ENCODE assay signal across 21 mouse cellular contexts in genomic region chr1:37124696-37125349, GRCm38 (mm10).
DNase-seq lines count a peak whose midpoint lies in the region; ATAC-seq and TF ChIP-seq lines count a peak whose summit lies in the region.
"Had no signal": no experiment of that assay in that cellular context is flagged by ENCODE, and none has a peak within 500 bp of the region (broad histone marks: within the 10 kb centered on the region; RNA-seq: fewer than 3 reads in every experiment).

No protein-coding gene starts in this region.

- peaks cover 8% of the 10 kb centered on the region; the same call in 1 of the 2 replicates for H3K4me1 ChIP-seq in midbrain, embryonic 16.5 days (ENCODE audit: control insufficient read depth, insufficient read depth, low read length)
- H3K4me1 ChIP-seq in midbrain, postnatal 0 days (ENCODE audit: insufficient read depth, low read length), result no peaks in the 10 kb centered on the region; the same call in 1 of the 2 replicates
- no peaks in the 10 kb centered on the region for H3K4me1 ChIP-seq in intestine, postnatal 0 days (replicated peaks; ENCODE audit: control insufficient read depth, insufficient read depth, low read length)
- peaks cover 14% of the 10 kb centered on the region for H3K4me1 ChIP-seq in hindbrain, embryonic 13.5 days (replicated peaks)
- H3K4me1 ChIP-seq: heart, embryonic 15.5 days; liver, embryonic 15.5 days had no signal

- H3K4me3 ChIP-seq in gastrocnemius, adult 2 months, result peak overlapping the region; percentile 11; the same call in 1 of the 2 replicates
- H3K4me3 ChIP-seq in midbrain, embryonic 16.5 days (ENCODE audit: low read depth, low read length), result no peak overlapping the region
- no peak overlapping the region for H3K4me3 ChIP-seq in midbrain, postnatal 0 days (ENCODE audit: low read depth, low read length)
- H3K4me3 ChIP-seq in intestine, postnatal 0 days (ENCODE audit: low read depth, low read length), result no peak overlapping the region
- no peak overlapping the region for H3K4me3 ChIP-seq in hindbrain, embryonic 13.5 days
- H3K4me3 ChIP-seq: forebrain, embryonic 12.5 days; heart, adult 2 months; heart, embryonic 15.5 days; layer of hippocampus, adult 2 months; limb, embryonic 15.5 days; liver, embryonic 15.5 days; megakaryocyte, embryonic 14.5 days had no signal

- no peak for DNase-seq in gastrocnemius, adult 2 months
- DNase-seq in gastrocnemius, postnatal 36 days, result no peak
- no peak for DNase-seq in midbrain, postnatal 0 days (ENCODE audit: low spot score)
- DNase-seq in natural killer cell, adult 2 months (ENCODE audit: low spot score in 2 of 2), result no peak
- DNase-seq: adrenal gland, postnatal 10 days; cerebellum, adult 9-10 months; gastrocnemius, postnatal 14 days; heart, adult 2 months; lung, postnatal 14 days; thymus, adult 2 months had no signal

- H3K27ac ChIP-seq in gastrocnemius, adult 2 months, result peak overlapping the region; percentile 70
- H3K27ac ChIP-seq in midbrain, embryonic 16.5 days (ENCODE audit: low read length), result peak overlapping the region; percentile 11; the same call in 1 of the 2 replicates
- no peak overlapping the region for H3K27ac ChIP-seq in midbrain, postnatal 0 days (ENCODE audit: low read depth, low read length)
- H3K27ac ChIP-seq in intestine, postnatal 0 days (ENCODE audit: low read depth, low read length), result peak overlapping the region; percentile 46; the same call in 1 of the 2 replicates
- no peak overlapping the region for H3K27ac ChIP-seq in hindbrain, embryonic 13.5 days
- H3K27ac ChIP-seq: forebrain, embryonic 12.5 days; heart, adult 2 months; heart, embryonic 15.5 days; layer of hippocampus, adult 2 months; limb, embryonic 15.5 days; liver, embryonic 15.5 days had no signal

- H3K9me3 ChIP-seq in midbrain, embryonic 16.5 days (replicated peaks; ENCODE audit: control insufficient read depth, low read length, poor library complexity, severe bottlenecking), result no peaks in the 10 kb centered on the region
- no peaks in the 10 kb centered on the region for H3K9me3 ChIP-seq in midbrain, postnatal 0 days (ENCODE audit: low read length)
- no peaks in the 10 kb centered on the region for H3K9me3 ChIP-seq in intestine, postnatal 0 days (ENCODE audit: control insufficient read depth)
- no peaks in the 10 kb centered on the region for H3K9me3 ChIP-seq in hindbrain, embryonic 13.5 days
- H3K9me3 ChIP-seq: forebrain, embryonic 12.5 days; heart, embryonic 15.5 days; limb, embryonic 15.5 days; liver, embryonic 15.5 days; megakaryocyte, embryonic 14.5 days had no signal

- no peak for TF ChIP-seq CTCF in gastrocnemius, adult 2 months (IDR thresholded peaks at IDR 0.05)
- no peak for TF ChIP-seq CTCF in midbrain, postnatal 0 days (IDR thresholded peaks at IDR 0.05)
- no peak for TF ChIP-seq CTCF in intestine, postnatal 0 days (IDR thresholded peaks at IDR 0.05; ENCODE audit: low read depth)

- H3K9ac ChIP-seq in midbrain, embryonic 16.5 days (ENCODE audit: low read depth, low read length), result no peak overlapping the region
- no peak overlapping the region for H3K9ac ChIP-seq in midbrain, postnatal 0 days (replicated peaks; ENCODE audit: low read length, poor library complexity, severe bottlenecking)
- no peak overlapping the region for H3K9ac ChIP-seq in intestine, postnatal 0 days (ENCODE audit: low read depth, low read length)
- H3K9ac ChIP-seq in hindbrain, embryonic 13.5 days, result no peak overlapping the region
- H3K9ac ChIP-seq: forebrain, embryonic 12.5 days; heart, embryonic 15.5 days; limb, embryonic 15.5 days; liver, embryonic 15.5 days had no signal

- no peak overlapping the region for H3K4me2 ChIP-seq in midbrain, embryonic 16.5 days (ENCODE audit: low read length)
- no peak overlapping the region for H3K4me2 ChIP-seq in midbrain, postnatal 0 days (ENCODE audit: low read depth, low read length, poor library complexity, severe bottlenecking)
- no peak overlapping the region for H3K4me2 ChIP-seq in intestine, postnatal 0 days (replicated peaks; ENCODE audit: low read depth)
- no peak overlapping the region for H3K4me2 ChIP-seq in hindbrain, embryonic 13.5 days
- H3K4me2 ChIP-seq: forebrain, embryonic 12.5 days; heart, embryonic 15.5 days; limb, embryonic 15.5 days; liver, embryonic 15.5 days had no signal

- H3K36me3 ChIP-seq in midbrain, embryonic 16.5 days (ENCODE audit: control insufficient read depth, insufficient read depth, low read length), result no peaks in the 10 kb centered on the region
- no peaks in the 10 kb centered on the region for H3K36me3 ChIP-seq in midbrain, postnatal 0 days (ENCODE audit: insufficient read depth, low read length)
- no peaks in the 10 kb centered on the region for H3K36me3 ChIP-seq in intestine, postnatal 0 days (ENCODE audit: control insufficient read depth, insufficient read depth)
- no peaks in the 10 kb centered on the region for H3K36me3 ChIP-seq in hindbrain, embryonic 13.5 days
- H3K36me3 ChIP-seq: forebrain, embryonic 12.5 days; heart, embryonic 15.5 days; limb, embryonic 15.5 days; liver, embryonic 15.5 days had no signal

- no peak for ATAC-seq in midbrain, embryonic 16.5 days
- ATAC-seq in midbrain, postnatal 0 days (ENCODE audit: low FRiP score), result no peak
- peak; percentile 43 for ATAC-seq in intestine, postnatal 0 days
- ATAC-seq in CD4-positive, CD25-positive, alpha-beta regulatory T cell, adult 4 months, result no peak
- ATAC-seq in hindbrain, embryonic 13.5 days (ENCODE audit: low FRiP score), result no peak
- ATAC-seq: activated CD4-positive, CD25-positive, alpha-beta regulatory T cell, adult 4 months had no signal

- no peaks in the 10 kb centered on the region for H3K27me3 ChIP-seq in midbrain, embryonic 16.5 days (ENCODE audit: control insufficient read depth, insufficient read depth, low read depth, low read length)
- no peaks in the 10 kb centered on the region for H3K27me3 ChIP-seq in midbrain, postnatal 0 days (ENCODE audit: insufficient read depth, low read length)
- no peaks in the 10 kb centered on the region for H3K27me3 ChIP-seq in intestine, postnatal 0 days (replicated peaks; ENCODE audit: control insufficient read depth, insufficient read depth, low read length)
- H3K27me3 ChIP-seq in hindbrain, embryonic 13.5 days, result no peaks in the 10 kb centered on the region
- H3K27me3 ChIP-seq: forebrain, embryonic 12.5 days; heart, embryonic 15.5 days; limb, embryonic 15.5 days; liver, embryonic 15.5 days had no signal

- WGBS in midbrain, embryonic 16.5 days, result 62% methylated on average over 12 of the region's 12 CpGs
- 63% methylated on average over 12 of the region's 12 CpGs for WGBS in midbrain, postnatal 0 days
- WGBS in intestine, postnatal 0 days, result 47% methylated on average over 12 of the region's 12 CpGs
- WGBS in hindbrain, embryonic 13.5 days, result 73% methylated on average over 12 of the region's 12 CpGs

- intact Hi-C loops in gastrocnemius, adult 2 months (cut with DNase I), result loop anchor here (10.0 kb wide), 1 partner anchor 280 kb away; no protein-coding TSS in a partner anchor
- intact Hi-C loops in gastrocnemius, postnatal 36 days (cut with DNase I), result loop anchor here (5.0 kb wide), 1 partner anchor 102 kb away; no protein-coding TSS in a partner anchor

Comparison
In these comparisons a context has a peak if more than half of its experiments do, and no peak if none do; other contexts are left out.
1. H3K27ac ChIP-seq: peak in gastrocnemius, adult 2 months (single experiment), midbrain, embryonic 16.5 days (single experiment) and intestine, postnatal 0 days (single experiment); none in midbrain, postnatal 0 days (single experiment) and hindbrain, embryonic 13.5 days (single experiment).